Mouse (Mus musculus) myocyte (in vitro differentiated cells): ENCODE results near the gene Rpf2. TPM values are rescaled to one million over a fixed set of nuclear protein-coding genes. Genes with fewer than 3 reads are reported as not detected.

Experiments
- H3K27me3 ChIP-seq: one replicate; pipeline ENCODE4 v1.6.1; 2011; ENCODE audit not compliant: control insufficient read depth, insufficient read depth, insufficient read length
- H3K36me3 ChIP-seq: one replicate; pipeline ENCODE4 v1.6.1; 2011; ENCODE audit not compliant: control insufficient read depth, insufficient read depth
- H3K4me2 ChIP-seq: one replicate; pipeline ENCODE4 v1.6.1; 2011; ENCODE audit warnings: low read depth, control low read depth
- H3K4me3 ChIP-seq: one replicate; pipeline ENCODE4 v1.5.1; 2011; ENCODE audit warnings: mild to moderate bottlenecking, control low read depth, moderate library complexity
- H3K79me2 ChIP-seq: one replicate; pipeline ENCODE4 v1.6.1; 2011; ENCODE audit not compliant: control insufficient read depth, insufficient read depth
- H3ac ChIP-seq: one replicate; pipeline ENCODE4 v1.6.1; 2011; ENCODE audit not compliant: control insufficient read depth, insufficient read length
- CEBPB ChIP-seq: IDR thresholded peaks from 2 replicates; pipeline ENCODE4 v1.6.1; 2011; ENCODE audit warnings: mild to moderate bottlenecking, moderate library complexity; ENCODE audit not compliant: poor library complexity, insufficient read depth, severe bottlenecking
- E2F4 ChIP-seq: IDR thresholded peaks from one replicate; pipeline ENCODE4 v1.6.1; 2011; ENCODE audit warnings: mild to moderate bottlenecking, control low read depth, moderate library complexity; ENCODE audit not compliant: insufficient read depth
- MAX ChIP-seq: IDR thresholded peaks from one replicate; pipeline ENCODE4 v1.6.1; 2011; ENCODE audit warnings: low read depth, mild to moderate bottlenecking, control low read depth
- MYOD1 ChIP-seq, 3 experiments: IDR thresholded peaks; one replicate each; pipeline ENCODE4 v1.6.1; 2011; ENCODE audit warnings: control low read depth in 2 of 3, low read depth in 2 of 3, mild to moderate bottlenecking in 2 of 3, moderate library complexity in 1 of 3; ENCODE audit not compliant: insufficient read length in 2 of 3, control insufficient read depth in 1 of 3
- MYOG ChIP-seq, 3 experiments: IDR thresholded peaks; one replicate each; pipeline ENCODE4 v1.6.1; 2011; ENCODE audit warnings: control low read depth in 2 of 3, low read depth in 2 of 3, mild to moderate bottlenecking in 2 of 3; ENCODE audit not compliant: insufficient read length in 2 of 3, control insufficient read depth in 1 of 3, insufficient read depth in 1 of 3
- POLR2A ChIP-seq: IDR thresholded peaks from one replicate; pipeline ENCODE4 v1.6.1; 2011; ENCODE audit warnings: low read depth, mild to moderate bottlenecking, control low read depth, moderate library complexity; ENCODE audit not compliant: insufficient read length
- POLR2AphosphoS2 ChIP-seq: IDR thresholded peaks from one replicate; pipeline ENCODE4 v1.6.1; 2011; ENCODE audit warnings: low read depth, control low read depth; ENCODE audit not compliant: insufficient read length
- REST ChIP-seq: IDR thresholded peaks from one replicate; pipeline ENCODE4 v1.6.1; 2011; ENCODE audit warnings: mild to moderate bottlenecking, control low read depth, moderate library complexity; ENCODE audit not compliant: insufficient read depth, insufficient read length
- SRF ChIP-seq: IDR thresholded peaks from one replicate; pipeline ENCODE4 v1.6.1; 2011; ENCODE audit warnings: low read depth; ENCODE audit not compliant: control insufficient read depth, insufficient read length
- TCF12 ChIP-seq: IDR thresholded peaks from one replicate; pipeline ENCODE4 v1.6.1; 2011; ENCODE audit warnings: mild to moderate bottlenecking, control low read depth; ENCODE audit not compliant: poor library complexity, insufficient read depth, severe bottlenecking
- TCF3 ChIP-seq: IDR thresholded peaks from one replicate; pipeline ENCODE4 v1.6.1; 2011; ENCODE audit warnings: low read depth, control low read depth; ENCODE audit not compliant: insufficient read length
- USF1 ChIP-seq: IDR thresholded peaks from one replicate; pipeline ENCODE4 v1.6.1; 2011; ENCODE audit warnings: low read depth, mild to moderate bottlenecking, control low read depth, moderate library complexity
- polyA plus RNA-seq: library from polyadenylated mRNA; unstranded; fragments of >200 nt; fragmentation: generic; extraction: Trizol; gene quantifications from one replicate; pipeline ENCODE4 v1.2.1, GENCODE M21; 2012; ENCODE audit warnings: missing spikeins

The Rpf2 gene
- polyA plus RNA-seq, 1 experiment = 22.3 TPM

- peak overlapping the region; percentile 30 for H3K4me2 ChIP-seq
- H3ac ChIP-seq = no peak overlapping the region
- H3K79me2 ChIP-seq = no peaks in the 10 kb centered on the region
- TF ChIP-seq POLR2AphosphoS2 (no peak), SRF (no peak), CEBPB (no peak), POLR2A (no peak), MAX (no peak), E2F4 (no peak), USF1 (no peak), TCF3 (no peak), TCF12 (no peak), REST (no peak), MYOD1 (IDR thresholded peaks at IDR 0.05; ENCODE audit: control insufficient read depth in 1 of 3, insufficient read length in 2 of 3, low read depth in 2 of 3) (no peak), MYOG (IDR thresholded peaks at IDR 0.05; ENCODE audit: control insufficient read depth in 1 of 3, insufficient read depth in 1 of 3, insufficient read length in 2 of 3, low read depth in 2 of 3) (no peak)
- no peak overlapping the region for H3K4me3 ChIP-seq
- H3K27me3 ChIP-seq = no peaks in the 10 kb centered on the region
- H3K36me3 ChIP-seq = no peaks in the 10 kb centered on the region
Observed at GRCm38 (mm10) chr10:40275991-40276390, 29.2 kb upstream of the Rpf2 start.

- H3ac ChIP-seq = no peak overlapping the region
- H3K36me3 ChIP-seq = no peaks in the 10 kb centered on the region
- TF ChIP-seq MYOG (IDR thresholded peaks at IDR 0.05; ENCODE audit: control insufficient read depth in 1 of 3, insufficient read depth in 1 of 3, insufficient read length in 2 of 3, low read depth in 2 of 3) (no peak), E2F4 (no peak)
- H3K79me2 ChIP-seq = no peaks in the 10 kb centered on the region
- no peak overlapping the region for H3K4me2 ChIP-seq
- H3K4me3 ChIP-seq = no peak overlapping the region
- H3K27me3 ChIP-seq = no peaks in the 10 kb centered on the region
Observed at GRCm38 (mm10) chr10:40273938-40274337, 27.1 kb upstream of the Rpf2 start.

DNA sequence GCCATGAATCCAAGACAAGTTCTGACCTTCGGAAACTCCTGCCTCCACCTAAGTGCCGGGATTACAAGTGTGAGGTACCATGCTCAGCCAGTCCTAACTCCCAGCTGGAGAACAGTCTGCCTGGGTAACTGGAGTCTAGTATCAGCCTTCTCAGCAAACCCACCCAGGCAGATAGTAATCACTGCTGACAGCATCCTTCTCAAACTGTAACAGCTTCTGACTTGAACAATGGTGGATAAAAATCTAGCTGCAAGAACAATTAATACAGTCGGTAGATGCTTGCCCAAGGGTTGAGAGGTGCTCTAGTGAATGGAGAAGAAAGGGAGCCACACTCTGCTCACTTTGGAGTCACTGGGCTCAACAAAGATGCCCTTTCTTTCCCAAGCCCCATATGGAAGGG, 24.4 kb upstream of the Rpf2 start:
- Histone ChIP-seq H3K4me3 (no peak overlapping the region), H3ac (no peak overlapping the region), H3K4me2 (no peak overlapping the region), H3K36me3 (no peaks in the 10 kb centered on the region), H3K79me2 (no peaks in the 10 kb centered on the region), H3K27me3 (no peaks in the 10 kb centered on the region)
- TF ChIP-seq TCF3 (no peak), REST (no peak), POLR2AphosphoS2 (no peak), MAX (no peak), CEBPB (no peak), SRF (no peak), MYOG (IDR thresholded peaks at IDR 0.05; ENCODE audit: control insufficient read depth in 1 of 3, insufficient read depth in 1 of 3, insufficient read length in 2 of 3, low read depth in 2 of 3) (no peak), USF1 (no peak), E2F4 (no peak), MYOD1 (IDR thresholded peaks at IDR 0.05; ENCODE audit: control insufficient read depth in 1 of 3, insufficient read length in 2 of 3, low read depth in 2 of 3) (no peak), POLR2A (no peak), TCF12 (no peak)

DNA sequence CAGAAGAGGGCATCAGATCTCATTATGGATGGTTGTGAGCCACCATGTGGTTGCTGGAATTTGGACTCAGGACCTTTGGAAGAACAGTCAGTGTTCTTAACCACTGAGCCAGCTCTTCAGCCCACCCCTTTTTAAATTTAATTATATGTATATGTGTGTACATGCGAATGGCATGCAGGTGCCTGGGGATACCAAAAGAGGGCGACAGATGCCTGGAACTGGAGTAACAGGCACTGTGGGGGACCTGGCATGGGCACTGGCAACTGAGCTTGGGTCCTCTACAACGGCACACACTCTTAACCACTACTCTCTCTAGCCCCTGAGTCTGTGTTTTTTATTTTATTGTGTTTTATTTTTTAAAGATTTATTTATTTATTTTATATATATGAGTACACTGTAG, 18.1 kb upstream of the Rpf2 start:
- Histone ChIP-seq H3K79me2 (no peaks in the 10 kb centered on the region), H3K4me2 (no peak overlapping the region), H3K4me3 (no peak overlapping the region), H3K27me3 (no peaks in the 10 kb centered on the region), H3K36me3 (no peaks in the 10 kb centered on the region), H3ac (no peak overlapping the region)
- TF ChIP-seq TCF3 (no peak), POLR2A (no peak), MYOG (IDR thresholded peaks at IDR 0.05; ENCODE audit: control insufficient read depth in 1 of 3, insufficient read depth in 1 of 3, insufficient read length in 2 of 3, low read depth in 2 of 3) (no peak), REST (no peak), E2F4 (no peak), MAX (no peak), MYOD1 (IDR thresholded peaks at IDR 0.05; ENCODE audit: control insufficient read depth in 1 of 3, insufficient read length in 2 of 3, low read depth in 2 of 3) (no peak)

DNA sequence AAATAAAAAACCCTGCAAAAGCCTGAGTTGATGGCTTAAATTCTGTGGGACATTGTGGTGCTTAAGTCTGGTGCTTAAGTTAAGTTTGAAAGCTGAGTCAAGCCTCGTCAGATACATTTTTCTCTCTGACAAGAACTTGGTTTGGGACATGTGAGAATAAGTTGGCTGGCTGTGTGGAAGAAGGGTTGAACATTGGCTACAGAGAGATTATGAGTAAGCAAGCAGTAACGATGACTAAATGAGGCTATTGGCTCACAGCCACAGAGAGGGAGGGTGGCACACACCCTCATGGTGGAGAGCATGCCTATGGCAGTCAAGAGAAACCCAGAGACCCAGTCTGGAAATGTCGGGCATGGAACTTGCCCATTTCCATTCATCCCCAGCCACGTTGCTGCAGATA, 16.9 kb upstream of the Rpf2 start:
- no peak overlapping the region for H3ac ChIP-seq
- H3K79me2 ChIP-seq = no peaks in the 10 kb centered on the region
- TF ChIP-seq USF1 (peak; percentile 1), POLR2A (no peak), MAX (peak; percentile 30)
- H3K36me3 ChIP-seq = no peaks in the 10 kb centered on the region
- peak overlapping the region; percentile 73 for H3K4me2 ChIP-seq
- no peaks in the 10 kb centered on the region for H3K27me3 ChIP-seq
- H3K4me3 ChIP-seq = no peak overlapping the region

DNA sequence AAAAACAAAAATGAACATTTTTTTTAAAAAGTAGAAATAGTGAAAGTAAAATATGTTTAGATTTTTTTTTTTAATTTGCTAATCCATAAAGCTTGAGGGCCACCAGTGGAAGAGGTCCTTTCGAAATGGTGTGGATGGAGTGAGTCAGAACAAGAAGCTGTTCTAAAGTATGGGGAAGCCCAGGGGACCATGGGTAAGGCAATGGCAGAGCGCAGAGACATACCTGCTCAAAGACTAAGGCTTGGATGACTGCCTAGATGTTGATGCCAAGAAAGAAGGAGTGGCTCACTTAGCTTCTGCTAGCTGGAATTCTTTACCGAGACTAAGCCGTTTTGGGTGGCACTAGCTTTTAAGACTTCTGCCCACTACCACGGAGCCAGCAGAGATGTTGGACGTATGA, 15.4 kb upstream of the Rpf2 start:
- no peak overlapping the region for H3K4me3 ChIP-seq
- H3ac ChIP-seq = no peak overlapping the region
- no peaks in the 10 kb centered on the region for H3K79me2 ChIP-seq
- TF ChIP-seq CEBPB (no peak), E2F4 (no peak), REST (no peak), SRF (no peak), MYOG (IDR thresholded peaks at IDR 0.05; ENCODE audit: control insufficient read depth in 1 of 3, insufficient read depth in 1 of 3, insufficient read length in 2 of 3, low read depth in 2 of 3) (no peak), TCF12 (no peak), POLR2A (no peak), USF1 (no peak), MYOD1 (IDR thresholded peaks at IDR 0.05; ENCODE audit: control insufficient read depth in 1 of 3, insufficient read length in 2 of 3, low read depth in 2 of 3) (no peak), MAX (no peak), TCF3 (no peak)
- H3K36me3 ChIP-seq = no peaks in the 10 kb centered on the region
- H3K27me3 ChIP-seq = no peaks in the 10 kb centered on the region
- no peak overlapping the region for H3K4me2 ChIP-seq
